Mouse (Mus musculus) hindbrain, embryonic 16.5 days (tissue): ENCODE measurements around the gene Abcc3. TPM values are rescaled to one million over a fixed set of nuclear protein-coding genes. Genes with fewer than 3 reads are reported as not detected.

ENCODE experiments used
- ATAC-seq: fragments of 200-750 bp; cut with Nextera tagmentation; 2 replicates; pipeline ENCODE4 v1.8.0; 2017; ENCODE audit warnings: moderate TSS enrichment, moderate library complexity
- H3K27ac ChIP-seq: fragments of 300-500 bp; sonication (generic); 2 replicates; pipeline ENCODE4 v1.5.1; 2014; ENCODE audit warnings: low read depth, mild to moderate bottlenecking, control low read depth, low read length, moderate library complexity
- H3K27me3 ChIP-seq: fragments of 300-500 bp; sonication (generic); replicated peaks from 2 replicates; pipeline ENCODE4 v1.6.1; 2014; ENCODE audit warnings: low read length; ENCODE audit not compliant: control insufficient read depth, insufficient read depth
- H3K36me3 ChIP-seq: fragments of 300-500 bp; sonication (generic); 2 replicates; pipeline ENCODE4 v1.6.1; 2014; ENCODE audit warnings: mild to moderate bottlenecking, low read length, moderate library complexity, mixed read lengths; ENCODE audit not compliant: control insufficient read depth, insufficient read depth
- H3K4me1 ChIP-seq: fragments of 300-500 bp; sonication (generic); 2 replicates; pipeline ENCODE4 v1.6.1; 2014; ENCODE audit warnings: low read depth, low read length; ENCODE audit not compliant: control insufficient read depth, insufficient read depth
- H3K4me2 ChIP-seq: fragments of 300-500 bp; sonication (generic); 2 replicates; pipeline ENCODE4 v1.6.1; 2014; ENCODE audit warnings: mild to moderate bottlenecking, low read length, control low read depth, moderate library complexity
- H3K4me3 ChIP-seq: fragments of 300-500 bp; sonication (generic); 2 replicates; pipeline ENCODE4 v1.5.1; 2014; ENCODE audit warnings: mild to moderate bottlenecking, low read length, control low read depth, moderate library complexity
- H3K9ac ChIP-seq: fragments of 300-500 bp; sonication (generic); 2 replicates; pipeline ENCODE4 v1.6.1; 2014; ENCODE audit warnings: low read depth, mild to moderate bottlenecking, control low read depth, low read length, moderate library complexity
- H3K9me3 ChIP-seq: fragments of 300-500 bp; sonication (generic); 2 replicates; pipeline ENCODE4 v1.6.1; 2014; ENCODE audit warnings: mild to moderate bottlenecking, low read length, moderate library complexity; ENCODE audit not compliant: control insufficient read depth
- WGBS: fragments of 180-500 bp; shearing (Covaris S2); extraction: QIAGEN DNeasy Blood & Tissue Kit; methylation state at CpG from one replicate; pipeline ENCODE4 v1.1.7; 2014; 5-methylcytosine and 5-hydroxymethylcytosine counted together
- polyA plus RNA-seq: library from polyadenylated mRNA; unstranded; fragments of >200 nt; fragmentation: Nextera tagmentation; extraction: Ambion mirVana; gene quantifications from 2 replicates; pipeline ENCODE4 v1.2.1, GENCODE M21; 2015

The Abcc3 gene
- polyA plus RNA-seq, 1 experiment from 2014 or later, result 0.91 TPM

GRCm38 (mm10) chr11:94317515-94317914, 75.3 kb downstream of the Abcc3 start:
- Histone ChIP-seq H3K36me3 (no peaks in the 10 kb centered on the region), H3K9me3 (no peaks in the 10 kb centered on the region), H3K4me1 (peaks cover 50% of the 10 kb centered on the region), H3K4me3 (no peak overlapping the region), H3K27ac (no peak overlapping the region), H3K9ac (no peak overlapping the region), H3K4me2 (no peak overlapping the region), H3K27me3 (no peaks in the 10 kb centered on the region)
- 57% methylated on average over 4 of the region's 4 CpGs for WGBS
- ATAC-seq, result no peak

- Histone ChIP-seq H3K36me3 (no peaks in the 10 kb centered on the region), H3K9me3 (no peaks in the 10 kb centered on the region), H3K4me3 (no peak overlapping the region), H3K27me3 (no peaks in the 10 kb centered on the region), H3K4me1 (peaks cover 50% of the 10 kb centered on the region), H3K4me2 (no peak overlapping the region), H3K9ac (no peak overlapping the region), H3K27ac (no peak overlapping the region)
- WGBS, result 84% methylated on average over 1 of the region's 1 CpGs
- ATAC-seq, result no peak
These were observed 75.8 kb downstream of the Abcc3 start for GRCm38 (mm10) chr11:94317014-94317413.

- Histone ChIP-seq H3K4me3 (no peak overlapping the region), H3K27me3 (no peaks in the 10 kb centered on the region), H3K27ac (no peak overlapping the region), H3K9ac (no peak overlapping the region), H3K4me1 (peaks cover 50% of the 10 kb centered on the region), H3K4me2 (no peak overlapping the region), H3K9me3 (no peaks in the 10 kb centered on the region), H3K36me3 (no peaks in the 10 kb centered on the region)
- ATAC-seq, result no peak
- 83% methylated on average over 2 of the region's 2 CpGs for WGBS
These were observed 76.3 kb downstream of the Abcc3 start for GRCm38 (mm10) chr11:94316528-94316927.

GRCm38 (mm10) chr11:94315308-94315707, 77.5 kb downstream of the Abcc3 start:
- ATAC-seq, result no peak
- no peak overlapping the region for H3K4me2 ChIP-seq
- 79% methylated on average over 1 of the region's 1 CpGs for WGBS
- no peak overlapping the region for H3K27ac ChIP-seq
- no peak overlapping the region for H3K9ac ChIP-seq
- H3K4me3 ChIP-seq, result no peak overlapping the region
- H3K27me3 ChIP-seq, result no peaks in the 10 kb centered on the region
- no peaks in the 10 kb centered on the region for H3K9me3 ChIP-seq
- peaks cover 48% of the 10 kb centered on the region for H3K4me1 ChIP-seq
- no peaks in the 10 kb centered on the region for H3K36me3 ChIP-seq

- Histone ChIP-seq H3K4me2 (no peak overlapping the region), H3K36me3 (no peaks in the 10 kb centered on the region), H3K27ac (no peak overlapping the region), H3K9me3 (no peaks in the 10 kb centered on the region), H3K9ac (no peak overlapping the region), H3K4me3 (no peak overlapping the region), H3K4me1 (peaks cover 36% of the 10 kb centered on the region), H3K27me3 (no peaks in the 10 kb centered on the region)
- no peak for ATAC-seq
- 73% methylated on average over 2 of the region's 2 CpGs for WGBS
These were observed 78.6 kb downstream of the Abcc3 start for GRCm38 (mm10) chr11:94314098-94314652.

- Histone ChIP-seq H3K9ac (no peak overlapping the region), H3K4me3 (no peak overlapping the region), H3K4me1 (peaks cover 26% of the 10 kb centered on the region), H3K4me2 (no peak overlapping the region), H3K27me3 (no peaks in the 10 kb centered on the region), H3K36me3 (no peaks in the 10 kb centered on the region), H3K9me3 (no peaks in the 10 kb centered on the region), H3K27ac (no peak overlapping the region)
- no peak for ATAC-seq
- 87% methylated on average over 1 of the region's 1 CpGs for WGBS
These were observed 80.1 kb downstream of the Abcc3 start for GRCm38 (mm10) chr11:94312733-94313132.

- Histone ChIP-seq H3K9ac (no peak overlapping the region), H3K36me3 (peaks cover 45% of the 10 kb centered on the region)
- WGBS, result 51% methylated on average over 9 of the region's 9 CpGs
These were observed 97.6 kb downstream of the Abcc3 start for GRCm38 (mm10) chr11:94294996-94295845.

More at GRCm38 (mm10) chr11:94294996-94295845, 97.6 kb downstream of the Abcc3 start:
- Histone ChIP-seq H3K27me3 (no peaks in the 10 kb centered on the region), H3K4me1 (no peaks in the 10 kb centered on the region), H3K4me3 (no peak overlapping the region), H3K27ac (no peak overlapping the region), H3K4me2 (no peak overlapping the region), H3K9me3 (no peaks in the 10 kb centered on the region)
- ATAC-seq, result no peak

Other genes starting within 250 kb of the Abcc3 start
- gene Tob1, start 181.5 kb downstream of the Abcc3 start, polyA plus RNA-seq, result 29.1 and 29.2 TPM in 2 replicates
- 9.3 and 10.2 TPM in 2 replicates for gene Wfikkn2, start 147.0 kb downstream of the Abcc3 start, polyA plus RNA-seq
- 0.86 TPM in 1 of 2 replicates, not detected in the other for gene Gm21885, start 111.1 kb downstream of the Abcc3 start, polyA plus RNA-seq
- gene Luc7l3, start 71.0 kb downstream of the Abcc3 start, polyA plus RNA-seq, result 110 and 113 TPM in 2 replicates
- 9.2 and 9.4 TPM in 2 replicates for gene Ankrd40, start 65.0 kb downstream of the Abcc3 start, polyA plus RNA-seq
- 15.1 and 20.5 TPM in 2 replicates for gene Cacna1g, start 81.2 kb upstream of the Abcc3 start, polyA plus RNA-seq
- gene Spata20, start 93.2 kb upstream of the Abcc3 start, polyA plus RNA-seq, result 0.64 and 0.81 TPM in 2 replicates
- 2.8 and 3.0 TPM in 2 replicates for gene Epn3, start 107.0 kb upstream of the Abcc3 start, polyA plus RNA-seq
- gene Mycbpap, start 128.7 kb upstream of the Abcc3 start, polyA plus RNA-seq, result 3.7 and 5.5 TPM in 2 replicates
- 10.0 and 11.7 TPM in 2 replicates for gene Rsad1, start 156.3 kb upstream of the Abcc3 start, polyA plus RNA-seq
- 0.39 and 0.72 TPM in 2 replicates for gene Chad, start 172.1 kb upstream of the Abcc3 start, polyA plus RNA-seq
- 1.8 and 2.3 TPM in 2 replicates for gene Acsf2, start 208.9 kb upstream of the Abcc3 start, polyA plus RNA-seq
- gene Lrrc59, start 236.8 kb upstream of the Abcc3 start, polyA plus RNA-seq, result 153 and 171 TPM in 2 replicates